Mouse (Mus musculus): ENCODE results near the gene Cnppd1.
A peak's percentile ranks its signal among the peaks of the same experiment; 100 is the strongest.

The Cnppd1 gene

DNA sequence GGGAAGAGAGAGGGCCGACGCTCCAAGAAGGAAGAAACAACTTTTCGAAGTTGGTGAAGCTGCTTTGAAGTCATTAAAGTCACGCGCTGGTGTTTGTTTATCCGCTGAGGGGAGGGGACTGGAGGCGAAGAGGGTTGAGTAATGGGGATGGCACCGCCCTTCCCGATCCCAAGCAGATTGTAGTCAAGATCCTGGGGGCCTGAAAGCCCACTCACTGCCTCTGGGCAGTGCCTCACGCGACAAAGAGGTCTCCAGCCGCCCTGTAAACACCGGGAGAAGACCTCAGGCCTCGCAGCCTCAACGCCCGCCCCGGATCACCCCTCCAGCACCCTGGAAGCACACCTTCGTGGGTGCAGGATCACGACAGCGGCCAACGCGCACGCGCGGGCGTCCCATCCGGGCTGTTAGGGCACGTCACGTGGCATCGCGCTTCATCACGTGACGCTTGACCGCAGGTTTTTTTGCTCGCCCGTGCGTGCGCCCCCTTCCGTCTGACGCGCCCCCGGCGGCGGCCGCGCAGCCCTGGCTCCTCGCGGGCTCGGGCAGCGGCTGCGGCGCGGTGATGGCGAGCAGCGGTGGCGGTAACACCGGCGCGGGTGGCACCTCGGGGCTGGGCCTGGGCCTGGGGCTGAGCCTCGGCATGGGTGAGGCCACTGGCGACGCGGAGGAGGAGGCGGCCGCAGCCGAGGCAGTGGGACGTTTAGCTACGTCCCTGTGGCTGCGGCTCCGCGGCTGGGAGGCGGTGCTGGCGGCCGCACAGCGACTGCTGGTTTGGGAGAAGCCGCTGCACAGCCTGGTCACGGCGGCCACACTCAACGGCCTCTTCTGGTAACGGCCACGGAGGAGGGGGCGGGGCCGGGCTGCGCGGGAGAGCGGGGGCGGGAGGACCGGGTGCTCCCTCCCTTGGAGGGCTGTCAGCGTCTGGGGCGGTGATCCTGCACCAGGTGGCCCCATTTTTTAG is at the start of gene Cnppd1, which contains the start of gene Retreg2:
Gene Cnppd1 (minus strand): TSS at position 411 of the 961 bp plus-strand sequence.
Gene Retreg2 (plus strand): TSS at position 478 of the 961 bp plus-strand sequence.
- peak; percentile 90 for DNase-seq (ENCODE audit: low read depth)

DNA sequence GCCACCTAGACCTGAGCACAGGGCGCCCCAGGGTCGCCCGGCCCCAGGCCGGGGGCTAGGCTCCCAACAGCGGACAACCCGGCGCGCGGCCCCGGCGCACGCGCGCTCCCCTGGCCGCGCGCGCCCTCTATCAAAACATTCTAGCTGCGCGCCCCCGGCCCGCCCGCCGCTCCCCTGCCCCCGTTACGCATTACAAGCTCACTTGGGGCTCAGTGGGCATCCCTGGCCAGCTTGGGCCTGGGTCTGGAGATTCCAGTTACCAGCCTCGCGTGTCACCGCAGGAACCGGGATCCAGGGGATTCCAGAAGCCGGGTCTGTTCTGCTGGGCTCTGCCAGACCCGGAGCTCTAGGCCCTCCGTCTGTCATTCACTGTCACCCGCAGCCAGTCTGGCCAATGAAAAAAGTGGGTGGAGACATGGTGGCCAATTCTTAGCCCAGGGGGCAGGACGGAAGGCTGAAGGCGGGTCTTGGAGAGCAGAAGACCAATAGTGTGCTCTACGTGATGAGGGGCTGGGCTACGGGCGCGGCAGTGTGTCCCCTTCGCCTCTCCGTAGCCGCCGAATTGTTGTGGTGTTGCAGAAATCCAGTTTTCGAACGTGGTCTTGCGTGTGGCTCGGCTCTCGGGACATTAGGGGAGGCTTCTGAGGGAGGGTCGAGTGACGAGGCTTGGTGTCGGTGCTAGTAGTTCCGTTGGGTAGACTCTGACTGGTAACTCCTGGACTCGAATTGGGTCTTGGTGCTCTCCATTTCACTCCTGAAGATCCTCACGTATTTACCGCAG is 49.3 kb upstream of the Cnppd1 start, which contains the start of the genes Ankzf1 and Atg9a:
Gene Ankzf1 (plus strand): TSS at position 530 of the 781 bp plus-strand sequence.
Gene Atg9a (minus strand): TSS at position 575 of the 781 bp plus-strand sequence.
- peak; percentile 97 for DNase-seq (ENCODE audit: low read depth)

DNA sequence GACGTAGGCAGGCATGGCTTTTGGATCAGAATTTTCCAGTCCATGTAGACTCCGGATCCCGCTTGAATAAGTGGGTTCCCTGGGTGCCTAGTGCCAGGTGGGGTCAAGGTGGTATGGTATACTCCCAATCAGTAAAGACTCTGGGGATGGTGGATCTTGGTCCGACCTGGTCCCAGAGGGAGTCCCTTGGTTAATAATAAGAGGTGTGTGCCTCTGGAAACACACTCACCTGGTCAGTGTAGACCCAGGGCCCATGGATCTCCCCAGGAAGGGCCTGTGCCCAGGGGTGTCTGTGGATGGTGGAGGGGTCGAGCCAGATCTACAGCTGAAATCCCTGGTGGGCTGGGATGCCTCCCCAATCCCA is 48.7 kb upstream of the Cnppd1 start:
- DNase-seq (ENCODE audit: low read depth): no peak

DNA sequence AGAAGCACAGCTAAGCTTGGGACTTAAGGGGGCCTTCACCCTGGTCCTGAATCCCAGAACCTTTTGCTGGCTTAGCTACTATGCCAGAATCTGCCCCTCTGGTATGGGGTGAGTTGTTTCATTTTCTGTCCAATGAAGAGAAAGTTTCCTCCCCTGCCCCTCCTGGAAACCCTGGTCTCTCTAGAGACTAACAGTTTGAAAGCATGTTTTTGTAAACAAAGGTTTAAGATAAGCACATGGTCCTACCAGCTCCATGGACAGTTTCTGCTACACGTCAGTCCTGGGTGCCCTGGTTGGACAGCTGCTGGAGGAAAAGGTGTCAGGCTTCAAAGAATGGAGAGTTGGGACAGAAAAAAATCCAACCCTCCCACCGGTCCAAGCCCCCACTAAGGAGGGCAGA is 48.1 kb upstream of the Cnppd1 start:
- DNase-seq (ENCODE audit: low read depth): no peak

DNA sequence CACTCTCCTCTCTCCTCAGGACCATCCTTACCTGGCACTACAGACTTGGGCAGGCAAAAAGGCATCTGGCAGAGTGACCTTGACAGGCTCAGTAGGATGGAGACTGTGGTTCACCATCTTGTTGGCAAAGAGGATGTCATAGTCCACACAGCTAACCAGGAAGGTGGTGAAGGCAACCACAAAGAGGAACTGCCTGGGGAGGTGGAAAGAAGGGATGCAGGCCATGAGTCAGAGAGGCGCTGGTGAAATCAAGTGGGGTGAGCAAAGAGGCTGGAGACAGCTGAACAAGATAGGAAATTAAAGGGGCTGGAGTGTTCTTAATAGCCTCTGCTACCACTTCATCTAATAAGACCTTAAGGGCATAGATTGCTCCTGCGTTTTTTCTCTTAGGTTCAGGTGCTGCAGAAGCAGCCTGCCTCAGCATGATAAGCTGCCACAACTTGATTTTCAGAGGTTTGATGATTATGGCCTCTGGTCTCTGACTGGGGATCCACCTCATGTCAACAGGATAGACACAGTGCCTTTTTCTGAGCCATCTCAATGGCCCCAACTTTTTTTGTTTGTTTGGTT is 45.5 kb upstream of the Cnppd1 start:
- peak; percentile 70 for DNase-seq (ENCODE audit: low read depth)

DNA sequence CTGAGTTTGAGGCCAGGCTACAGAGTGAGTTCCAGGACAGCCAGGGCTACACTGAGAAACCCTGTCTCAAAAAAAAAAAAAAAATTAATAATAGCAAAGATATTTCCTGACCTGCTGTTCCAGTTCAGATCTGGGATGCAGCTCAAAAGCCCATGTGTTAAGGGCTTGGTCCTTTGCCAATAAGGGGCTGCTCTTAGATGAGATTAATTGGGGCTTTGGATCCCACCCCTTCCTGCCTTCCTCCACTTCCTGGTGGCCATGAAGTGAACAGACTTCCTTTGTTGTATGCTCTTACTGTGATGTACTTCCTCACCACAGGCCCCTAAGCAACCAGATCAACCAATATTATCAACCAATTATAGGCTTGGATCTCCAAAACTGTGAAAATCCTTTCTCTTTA is 44.6 kb upstream of the Cnppd1 start:
- DNase-seq (ENCODE audit: low read depth): no peak

DNA sequence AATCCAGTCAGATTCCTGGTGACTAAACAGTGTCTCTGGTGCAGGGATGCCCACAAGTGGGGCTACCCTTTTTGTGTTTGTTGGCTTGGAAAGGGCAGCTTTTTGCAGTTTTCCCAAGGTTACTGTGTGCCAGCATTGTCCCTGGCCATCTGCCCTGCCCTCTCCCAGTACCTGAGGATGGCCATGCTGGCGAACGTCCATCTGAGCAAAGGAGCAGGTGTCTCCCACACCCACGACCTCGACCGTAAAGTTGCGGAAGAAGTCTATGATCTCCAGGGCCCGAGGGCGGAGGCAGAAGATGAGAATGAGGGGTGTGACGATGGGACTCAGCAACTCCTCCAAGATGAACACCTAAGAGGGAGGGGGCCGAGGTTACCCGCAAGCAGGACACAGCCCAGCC is 43.0 kb upstream of the Cnppd1 start:
- DNase-seq (ENCODE audit: low read depth): no peak

DNA sequence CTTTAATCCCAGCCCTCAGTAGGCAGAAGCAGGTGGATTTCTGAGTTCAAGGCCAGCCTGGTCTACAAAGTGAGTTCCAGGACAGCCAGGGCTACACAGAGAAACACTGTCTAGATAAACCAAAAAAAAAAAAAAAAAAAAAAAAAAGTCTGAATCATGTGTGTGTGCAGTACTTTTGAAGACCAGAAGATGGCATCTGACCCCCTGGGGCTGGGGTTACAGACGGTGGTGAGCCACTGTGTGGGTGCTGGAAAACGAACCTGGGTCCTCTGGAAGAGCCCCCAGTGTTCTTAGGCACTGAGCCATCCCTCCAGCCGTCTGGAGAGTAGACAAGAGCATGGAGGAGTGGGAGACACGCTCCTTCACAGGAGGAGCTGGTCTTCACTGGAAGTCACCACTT is 39.6 kb upstream of the Cnppd1 start:
- no peak for DNase-seq (ENCODE audit: low read depth)

DNA sequence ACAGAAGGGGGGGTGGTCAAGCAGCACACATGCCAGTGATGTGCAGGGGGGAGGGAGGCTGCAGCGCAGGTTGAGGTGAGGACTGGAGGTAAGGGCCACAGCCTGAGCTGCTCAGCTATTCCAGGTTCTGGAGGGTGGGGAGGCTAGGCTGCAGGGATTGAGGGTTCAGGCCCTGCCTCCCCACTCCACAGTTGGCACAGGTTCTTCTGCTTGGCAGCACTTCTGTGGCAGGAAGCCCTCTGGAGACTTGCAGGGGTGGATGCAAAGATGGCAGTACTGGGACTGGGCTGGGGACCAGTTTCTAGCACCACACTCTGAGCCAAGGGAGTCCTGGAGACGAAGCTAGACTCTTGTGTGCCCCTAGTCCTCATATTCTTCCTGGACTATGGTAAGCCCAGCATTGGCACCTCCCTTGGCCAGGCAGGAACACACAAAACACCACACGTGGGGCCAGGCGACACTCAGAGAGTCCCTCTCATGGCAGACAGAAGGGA is 38.9 kb upstream of the Cnppd1 start:
- DNase-seq (ENCODE audit: low read depth): no peak

DNA sequence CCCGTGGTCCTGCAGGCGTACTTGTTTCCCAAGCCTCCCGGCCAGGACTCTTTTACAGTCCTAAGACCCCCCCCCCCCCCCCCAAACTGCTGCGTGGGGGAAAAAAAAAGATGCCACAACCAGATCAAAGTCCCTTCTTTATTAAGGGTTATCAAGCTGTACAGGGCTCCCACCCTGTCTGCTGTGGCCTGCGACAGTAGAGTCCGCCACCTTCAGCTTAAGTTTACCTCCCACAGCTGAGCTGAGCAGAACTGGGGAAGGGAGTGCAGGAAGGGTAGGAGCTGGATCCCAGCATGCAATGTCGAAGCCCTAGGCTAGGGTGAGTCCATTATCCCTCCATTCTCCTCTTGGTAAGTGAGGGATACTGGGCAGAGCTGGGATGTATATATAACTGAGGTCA is 38.2 kb upstream of the Cnppd1 start:
- no peak for DNase-seq (ENCODE audit: low read depth)

DNA sequence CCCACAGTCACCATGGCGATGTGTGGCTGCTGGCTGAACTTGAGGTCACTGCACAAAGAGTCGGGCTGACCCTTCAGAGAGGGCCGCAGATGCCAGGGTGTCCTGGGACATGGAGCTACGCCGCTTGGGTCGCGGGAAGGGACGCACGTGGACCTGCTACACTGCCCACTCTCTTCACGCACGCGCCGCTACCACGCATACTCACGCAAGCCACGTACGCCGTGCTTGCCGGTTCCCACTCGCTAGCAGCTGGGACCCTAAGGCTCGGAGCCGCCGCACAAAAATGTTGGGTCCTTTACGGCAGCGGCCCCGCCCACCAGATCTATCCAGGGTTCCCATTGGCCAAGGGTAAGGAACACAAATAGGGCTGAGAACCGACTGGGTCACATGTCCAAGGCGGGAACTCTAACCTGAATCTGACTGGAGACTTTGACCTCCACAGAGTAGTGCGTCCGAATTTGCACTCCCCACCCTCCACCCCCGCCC is 37.6 kb upstream of the Cnppd1 start, which contains the start of gene Abcb6:
Gene Abcb6 (minus strand): TSS at position 288 of the 486 bp plus-strand sequence.
- DNase-seq (ENCODE audit: low read depth): peak; percentile 85

DNA sequence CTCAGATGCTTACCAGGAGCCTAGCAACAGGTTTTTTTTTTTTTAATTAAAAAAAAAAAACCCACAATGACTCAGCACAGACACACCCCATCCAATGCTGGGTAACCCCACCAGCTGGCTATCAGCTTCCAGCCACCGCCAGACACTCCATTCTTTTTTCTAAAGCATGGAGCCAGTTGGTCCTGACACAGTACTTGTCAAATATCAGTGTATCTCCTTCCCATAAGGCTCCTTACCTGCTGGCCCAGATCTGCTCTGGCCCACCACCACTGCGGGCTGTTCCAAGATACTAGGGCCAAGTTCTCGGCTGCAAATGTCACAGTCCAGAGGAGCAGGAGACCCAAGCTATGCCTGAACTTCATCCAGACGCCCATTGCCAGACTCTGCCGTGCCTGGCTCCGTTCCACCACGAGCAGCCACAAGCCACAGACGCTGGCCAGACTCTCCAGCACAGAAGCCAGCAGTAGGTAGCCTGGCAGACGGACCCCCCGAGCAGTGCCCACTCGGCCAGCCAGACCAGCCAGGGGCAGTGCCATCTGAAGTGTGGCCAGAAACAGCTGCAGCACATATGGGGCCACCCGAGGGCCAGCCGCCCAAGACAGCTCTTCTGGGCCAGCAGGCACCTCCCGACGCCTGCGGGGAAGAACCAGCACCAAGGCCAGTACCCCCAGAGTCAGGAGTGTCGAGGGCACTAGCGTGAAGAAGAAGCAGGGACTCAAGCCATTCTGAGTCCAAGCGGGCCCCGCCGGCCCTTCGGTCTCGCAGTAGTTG is 37.0 kb upstream of the Cnppd1 start:
- no peak for DNase-seq (ENCODE audit: low read depth)

DNA sequence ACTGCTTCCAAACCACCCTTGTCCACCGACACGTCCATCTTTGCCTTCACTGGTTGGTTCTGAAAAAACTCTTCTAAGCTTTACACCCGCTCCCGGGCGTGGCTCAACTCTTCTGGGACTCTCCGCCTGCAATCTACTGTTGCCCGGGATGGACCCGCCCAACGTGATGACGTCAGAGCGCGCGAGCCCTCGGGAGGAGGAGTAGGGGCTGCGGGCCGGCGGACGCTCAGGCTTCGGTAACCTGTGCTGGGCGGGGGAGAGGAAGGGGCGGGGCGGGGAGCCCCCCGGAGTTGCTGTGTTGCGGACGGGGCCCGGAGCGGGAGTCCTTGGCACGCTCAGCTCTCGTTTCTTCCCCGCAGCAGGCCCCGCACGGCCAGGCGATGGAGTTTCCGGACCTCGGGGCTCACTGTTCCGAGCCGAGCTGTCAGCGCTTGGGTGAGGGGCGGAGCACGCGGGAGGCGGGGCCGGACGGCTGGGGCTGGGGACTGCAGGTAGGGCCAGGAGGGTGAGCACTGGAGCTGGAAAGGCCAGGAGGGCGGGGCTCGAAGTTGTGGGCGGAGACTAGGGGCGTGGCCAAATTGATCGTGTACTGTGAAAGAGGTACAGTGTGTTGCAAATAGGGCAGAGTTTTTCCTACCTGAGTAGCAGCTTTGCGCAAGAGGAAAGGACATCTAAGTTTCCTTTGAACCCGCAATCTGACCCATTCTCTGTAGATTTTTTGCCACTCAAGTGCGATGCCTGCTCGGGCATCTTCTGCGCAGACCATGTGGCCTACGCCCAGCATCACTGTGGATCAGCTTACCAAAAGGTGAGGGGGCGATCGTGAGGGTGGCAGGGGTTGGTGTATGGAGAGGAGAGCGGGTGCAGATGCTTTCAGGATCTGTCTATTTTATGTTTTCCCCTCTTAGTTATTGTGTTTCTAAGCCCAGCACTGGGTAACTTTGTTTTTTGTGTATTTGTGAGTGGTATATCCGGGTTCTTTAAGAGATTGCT is 26.3 kb upstream of the Cnppd1 start, which contains the start of gene Zfand2b:
Gene Zfand2b (plus strand): TSS at position 175 of the 993 bp plus-strand sequence.
- DNase-seq (ENCODE audit: low read depth): peak; percentile 92

DNA sequence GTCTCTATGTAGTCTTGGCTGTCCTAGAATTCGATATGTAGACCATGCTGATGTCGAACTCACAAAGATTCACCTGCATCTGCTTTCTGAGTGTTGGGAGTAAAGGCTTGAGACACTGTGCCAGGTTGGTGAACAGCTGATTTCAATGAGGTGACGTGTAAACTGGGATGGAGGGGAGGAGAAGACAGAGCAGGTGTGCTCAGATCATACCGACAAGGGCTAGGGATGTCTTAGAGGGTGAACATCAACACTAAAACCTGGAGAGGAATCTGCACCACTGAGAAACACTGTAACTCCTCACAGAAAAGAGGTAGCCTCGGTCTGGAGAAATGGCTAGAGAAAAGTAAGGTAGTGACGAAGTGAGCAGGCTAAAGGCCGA is 25.6 kb upstream of the Cnppd1 start:
- DNase-seq (ENCODE audit: low read depth): no peak

DNA sequence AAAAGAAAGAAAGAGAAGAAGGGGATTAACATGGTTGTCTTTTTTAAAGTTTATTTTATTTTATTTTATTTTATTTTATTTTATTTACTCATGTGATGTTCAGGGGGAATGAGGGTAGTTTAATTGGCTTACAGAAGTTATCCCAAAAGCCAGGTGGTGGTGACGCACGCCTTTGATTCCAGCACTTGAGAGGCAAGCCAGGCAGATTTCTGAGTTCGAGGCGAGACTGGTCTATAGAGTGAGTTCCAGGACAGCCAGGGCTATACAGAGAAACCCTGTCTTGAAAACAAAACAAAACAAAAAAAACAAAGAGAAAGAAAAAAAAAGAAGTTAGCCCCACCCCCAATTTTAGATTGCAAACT is 17.7 kb upstream of the Cnppd1 start:
- DNase-seq (ENCODE audit: low read depth): no peak

DNA sequence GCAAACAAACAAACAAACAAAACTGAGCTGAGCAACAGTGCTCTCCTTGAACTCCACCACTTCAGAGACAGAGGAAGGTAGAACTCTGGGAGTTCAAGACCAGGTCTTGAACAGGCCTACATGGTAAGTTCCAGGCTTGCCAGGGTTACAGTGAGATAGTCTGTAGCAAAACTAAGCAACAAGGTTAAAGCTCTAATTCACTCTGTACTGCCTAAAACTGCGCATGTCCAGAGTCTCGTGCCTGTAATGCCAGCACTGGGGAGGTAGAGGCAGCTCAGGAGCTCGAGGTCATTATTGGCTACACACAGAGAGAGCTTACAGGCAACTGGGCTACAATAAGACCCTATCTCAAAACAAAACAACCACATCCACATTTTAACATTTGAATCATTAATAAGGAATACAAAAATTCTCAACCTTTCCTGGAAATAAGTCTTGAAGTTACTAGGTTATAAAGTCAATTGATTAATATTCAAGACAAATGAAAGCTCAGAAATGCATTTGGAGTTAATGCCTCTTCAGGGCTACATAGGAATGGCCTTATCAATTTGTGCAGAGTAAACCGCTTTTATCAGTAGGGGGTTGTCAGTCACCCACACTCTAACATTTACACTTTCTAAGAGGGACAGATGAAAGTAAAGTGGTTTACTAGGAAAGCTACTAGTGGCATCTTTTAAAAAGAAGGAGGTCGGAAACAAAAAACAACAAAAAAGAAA is 17.2 kb upstream of the Cnppd1 start:
- no peak for DNase-seq (ENCODE audit: low read depth)

DNA sequence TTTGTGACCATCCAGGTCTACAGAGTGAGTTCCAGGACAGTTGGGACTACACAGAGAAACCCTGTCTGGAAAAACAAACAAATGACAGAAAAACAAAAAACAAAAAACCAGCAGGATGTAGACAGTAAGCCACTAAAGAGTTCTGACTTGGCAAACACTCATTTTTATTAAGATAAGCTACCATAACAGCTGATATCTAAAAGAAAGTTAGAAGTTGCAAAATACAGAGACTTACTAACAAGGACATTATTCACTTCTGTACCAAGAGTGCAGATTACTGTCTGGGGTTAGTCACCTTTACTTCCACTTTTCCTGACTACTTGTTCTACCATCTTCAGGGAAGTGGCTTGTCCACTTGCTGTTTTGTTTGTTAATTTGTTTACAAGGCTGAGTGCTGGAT is 16.5 kb upstream of the Cnppd1 start:
- DNase-seq (ENCODE audit: low read depth): no peak

DNA sequence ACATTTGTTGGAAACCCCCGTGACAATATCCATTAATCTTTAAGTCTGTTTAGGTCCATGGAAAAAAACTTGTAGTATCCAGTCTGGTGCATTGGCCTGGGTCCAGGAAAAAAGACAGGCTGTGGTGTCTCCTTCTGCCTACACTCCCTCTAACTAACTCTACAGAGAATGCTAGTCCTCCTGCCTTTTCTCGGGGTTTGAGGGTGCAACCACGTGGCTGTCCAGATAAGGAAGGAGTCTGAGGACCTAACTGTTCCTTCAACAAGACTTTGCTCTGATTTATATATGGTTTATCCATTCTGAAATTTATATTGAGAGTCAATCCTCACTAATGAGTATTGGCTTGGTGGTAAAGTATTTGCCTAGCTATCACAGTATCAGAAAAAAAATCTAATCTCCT is 13.3 kb upstream of the Cnppd1 start:
- no peak for DNase-seq (ENCODE audit: low read depth)

DNA sequence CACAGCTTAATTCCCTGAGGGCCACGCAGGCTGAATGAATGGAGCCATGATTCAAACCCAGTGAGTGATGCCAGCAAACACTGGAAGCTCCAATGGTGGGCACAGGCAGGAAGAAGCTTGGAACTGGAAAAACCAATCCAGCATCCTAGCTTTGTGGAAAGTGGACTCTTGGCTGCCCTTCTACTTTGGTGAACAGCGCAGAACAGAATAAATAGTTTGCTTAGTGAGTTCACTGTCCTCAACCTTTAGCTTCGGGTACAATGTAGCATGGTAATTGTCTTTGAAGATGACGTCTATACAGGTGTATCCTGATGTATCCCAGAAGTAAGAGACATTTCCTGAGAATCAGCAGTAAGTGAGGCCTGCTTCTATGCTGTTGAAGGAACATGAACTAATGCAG is 6.2 kb upstream of the Cnppd1 start:
- DNase-seq (ENCODE audit: low read depth): no peak

All from c-Kit-positive CD71-negative TER-119-negative erythroid progenitor cells, embryonic 14.5 days (primary cell).